Mouse (Mus musculus) C2C12 (cell line): ENCODE measurements around the gene Ccdc40. TPM values are rescaled to one million over a fixed set of nuclear protein-coding genes. Genes with fewer than 3 reads are reported as not detected.

Source experiments
- H3K27me3 ChIP-seq: one replicate; pipeline ENCODE4 v1.6.1; 2011; ENCODE audit not compliant: control insufficient read depth, insufficient read depth, insufficient read length
- H3K36me3 ChIP-seq: one replicate; pipeline ENCODE4 v1.6.1; 2011; ENCODE audit not compliant: control insufficient read depth, insufficient read depth
- H3K4me3 ChIP-seq: one replicate; pipeline ENCODE4 v1.5.1; 2011; ENCODE audit warnings: mild to moderate bottlenecking, control low read depth; ENCODE audit not compliant: poor library complexity, insufficient read depth, severe bottlenecking
- H3K79me2 ChIP-seq: one replicate; pipeline ENCODE4 v1.6.1; 2011; ENCODE audit not compliant: control insufficient read depth, insufficient read depth
- H3K79me3 ChIP-seq: one replicate; pipeline ENCODE4 v1.6.1; 2011; ENCODE audit warnings: low read depth, control low read depth
- H3ac ChIP-seq: one replicate; pipeline ENCODE3; 2011; ENCODE audit warnings: low read depth; ENCODE audit not compliant: control insufficient read depth, insufficient read length
- CEBPB ChIP-seq: IDR thresholded peaks from one replicate; pipeline ENCODE4 v1.6.1; 2011; ENCODE audit warnings: low read depth, mild to moderate bottlenecking, control low read depth, moderate library complexity
- CTCF ChIP-seq: IDR thresholded peaks from one replicate; pipeline ENCODE4 v1.5.1; 2011; ENCODE audit not compliant: control insufficient read depth, insufficient read depth, insufficient read length
- FOSL1 ChIP-seq: IDR thresholded peaks from one replicate; pipeline ENCODE4 v1.8.0; 2011; ENCODE audit warnings: mild to moderate bottlenecking, low read length; ENCODE audit not compliant: poor library complexity, insufficient read depth, severe bottlenecking
- MAX ChIP-seq: IDR thresholded peaks from one replicate; pipeline ENCODE4 v1.6.1; 2011; ENCODE audit warnings: mild to moderate bottlenecking, control low read depth
- MYOD1 ChIP-seq: IDR thresholded peaks from one replicate; pipeline ENCODE4 v1.6.1; 2011; ENCODE audit warnings: low read depth; ENCODE audit not compliant: control insufficient read depth, insufficient read length
- MYOG ChIP-seq: IDR thresholded peaks from one replicate; pipeline ENCODE4 v1.6.1; 2011; ENCODE audit not compliant: control insufficient read depth, insufficient read length; ENCODE audit errors: extremely low read depth
- USF1 ChIP-seq: IDR thresholded peaks from one replicate; pipeline ENCODE4 v1.6.1; 2011; ENCODE audit warnings: low read depth, mild to moderate bottlenecking, control low read depth, moderate library complexity
- polyA plus RNA-seq: library from polyadenylated mRNA; unstranded; fragments of >200 nt; fragmentation: generic; extraction: Trizol; gene quantifications from one replicate; pipeline ENCODE4 v1.2.1, GENCODE M21; 2012; ENCODE audit warnings: missing spikeins

Gene Ccdc40
- polyA plus RNA-seq, 1 experiment = 0.12 TPM

GRCm38 (mm10) chr11:119225634-119226033 is 2.7 kb upstream of the Ccdc40 start:
- no peak overlapping the region for H3K4me3 ChIP-seq

GRCm38 (mm10) chr11:119227591-119227990 is 781 bp upstream of the Ccdc40 start:
- Histone ChIP-seq H3ac (peak overlapping the region; percentile 84), H3K79me3 (no peaks in the 10 kb centered on the region), H3K4me3 (peak overlapping the region; percentile 34), H3K79me2 (no peaks in the 10 kb centered on the region), H3K27me3 (peaks cover 30% of the 10 kb centered on the region), H3K36me3 (no peaks in the 10 kb centered on the region)
- TF ChIP-seq MYOD1 (no peak), FOSL1 (no peak), USF1 (no peak), CTCF (no peak), MAX (no peak), CEBPB (no peak), MYOG (no peak)

More at GRCm38 (mm10) chr11:119225634-119226033, 2.7 kb upstream of the Ccdc40 start:
- Histone ChIP-seq H3K27me3 (peaks cover 15% of the 10 kb centered on the region), H3K79me3 (no peaks in the 10 kb centered on the region), H3ac (no peak overlapping the region), H3K79me2 (no peaks in the 10 kb centered on the region), H3K36me3 (no peaks in the 10 kb centered on the region)
- TF ChIP-seq MYOD1 = no peak
- no peak for TF ChIP-seq FOSL1
- TF ChIP-seq MAX = no peak
- TF ChIP-seq CTCF = no peak
- TF ChIP-seq USF1 = no peak
- no peak for TF ChIP-seq CEBPB
- TF ChIP-seq MYOG = no peak

GRCm38 (mm10) chr11:119228846-119229626 is 664 bp downstream of the Ccdc40 start:
- Histone ChIP-seq H3K36me3 (no peaks in the 10 kb centered on the region), H3K79me2 (no peaks in the 10 kb centered on the region), H3K27me3 (peaks cover 33% of the 10 kb centered on the region), H3K4me3 (peak overlapping the region; percentile 34), H3K79me3 (no peaks in the 10 kb centered on the region), H3ac (no peak overlapping the region)
- TF ChIP-seq CTCF = no peak
- peak; percentile 4 for TF ChIP-seq USF1

GRCm38 (mm10) chr11:119234770-119235169 is 6.4 kb downstream of the Ccdc40 start:
- H3K79me2 ChIP-seq = no peaks in the 10 kb centered on the region
- no peaks in the 10 kb centered on the region for H3K79me3 ChIP-seq
- peaks cover 31% of the 10 kb centered on the region for H3K27me3 ChIP-seq
- H3ac ChIP-seq = no peak overlapping the region
- H3K4me3 ChIP-seq = no peak overlapping the region
- TF ChIP-seq CTCF (no peak), USF1 (no peak), MYOD1 (no peak), MAX (no peak), CEBPB (no peak), FOSL1 (no peak), MYOG (no peak)
- H3K36me3 ChIP-seq = no peaks in the 10 kb centered on the region

- H3ac ChIP-seq = no peak overlapping the region
- TF ChIP-seq USF1 (no peak), CTCF (peak; percentile 19), MYOG (no peak)
- no peaks in the 10 kb centered on the region for H3K79me3 ChIP-seq
- H3K36me3 ChIP-seq = no peaks in the 10 kb centered on the region
- H3K27me3 ChIP-seq = peaks cover 22% of the 10 kb centered on the region
- H3K4me3 ChIP-seq = no peak overlapping the region
- no peaks in the 10 kb centered on the region for H3K79me2 ChIP-seq
Observed at GRCm38 (mm10) chr11:119235596-119235995, 7.2 kb downstream of the Ccdc40 start.

GRCm38 (mm10) chr11:119236354-119236753 is 8.0 kb downstream of the Ccdc40 start:
- no peaks in the 10 kb centered on the region for H3K36me3 ChIP-seq
- no peak overlapping the region for H3K4me3 ChIP-seq
- peaks cover 15% of the 10 kb centered on the region for H3K27me3 ChIP-seq
- H3K79me2 ChIP-seq = no peaks in the 10 kb centered on the region
- H3K79me3 ChIP-seq = no peaks in the 10 kb centered on the region
- TF ChIP-seq MYOG (no peak), MYOD1 (no peak), FOSL1 (no peak), CEBPB (no peak), CTCF (no peak), USF1 (no peak)
- H3ac ChIP-seq = no peak overlapping the region
